Mouse (Mus musculus): ENCODE measurements at regions not wholly inside any gene's neighbourhood (a gene's known extent, or its start where the extent isn't known, plus 50 kb on each side); places are given as distances from the start of the nearest gene placed in this dataset.

DNA sequence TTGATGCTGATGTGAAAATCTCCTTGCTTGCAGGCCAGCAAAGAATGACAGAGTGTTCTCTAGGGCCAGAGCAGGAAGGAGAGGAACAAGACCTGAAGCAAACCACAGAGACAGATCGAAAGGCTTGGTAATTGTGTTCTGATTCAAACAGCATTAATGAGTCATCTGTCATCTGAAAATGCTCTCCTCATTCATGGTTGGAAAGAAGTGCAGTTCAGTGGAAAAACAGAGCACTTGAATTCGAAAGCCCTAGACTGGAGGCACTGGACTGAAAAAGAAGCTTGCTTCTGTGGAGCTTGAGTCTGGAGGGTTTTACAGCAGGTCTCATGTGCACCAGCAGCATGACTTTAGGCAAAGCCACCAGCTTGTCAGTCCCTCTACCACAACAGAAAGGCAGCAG lies 374.3 kb upstream of the B430305J03Rik start:
- in situ Hi-C loops (cut with MboI; ENCODE audit: low pct_unique_long_range_greater_than_20kb in 1 of 2, low sequenced_read_pairs in 2 of 2, unreplicated experiment in 1 of 2) = no loop called here

DNA sequence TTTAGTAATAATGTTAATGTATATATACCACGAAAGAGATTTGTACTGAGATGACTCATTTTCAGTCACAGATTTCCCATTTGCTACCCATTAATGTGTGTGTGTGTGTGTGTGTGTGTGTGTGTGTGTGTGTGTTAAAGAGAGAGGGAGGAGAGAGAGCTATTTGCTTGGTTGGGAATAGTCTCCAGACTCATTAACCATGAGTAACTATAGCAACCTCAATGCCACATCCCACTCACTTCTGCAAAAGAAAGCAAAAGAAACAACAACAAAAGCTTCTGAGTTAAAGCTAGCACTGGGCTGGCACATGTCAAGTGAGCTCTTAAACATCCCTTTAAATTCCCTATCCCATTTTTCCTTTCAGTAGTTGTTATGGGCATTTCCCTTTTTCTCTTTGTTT lies 372.8 kb upstream of the B430305J03Rik start:
- in situ Hi-C loops (cut with MboI; ENCODE audit: low pct_unique_long_range_greater_than_20kb in 1 of 2, low sequenced_read_pairs in 2 of 2, unreplicated experiment in 1 of 2) = no loop called here

DNA sequence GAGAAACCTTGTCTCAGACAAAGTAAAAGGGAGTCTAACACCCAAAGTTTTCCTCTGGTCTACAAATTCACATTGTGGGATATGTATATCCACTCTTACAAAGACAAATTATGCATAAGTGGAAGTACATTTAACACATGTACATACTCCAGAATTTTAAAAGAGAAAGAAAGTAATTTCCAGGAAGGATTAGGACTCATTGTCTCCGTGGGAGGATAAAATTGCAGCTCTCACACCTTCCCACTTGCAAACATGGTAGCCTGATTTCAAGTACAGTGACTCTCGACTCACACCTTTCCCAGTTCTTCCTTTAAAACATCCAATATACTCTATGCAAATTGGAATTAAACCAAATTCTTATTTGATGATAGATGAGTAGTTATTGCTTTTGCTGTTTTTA lies 351.0 kb upstream of the B430305J03Rik start:
- in situ Hi-C loops (cut with MboI; ENCODE audit: low pct_unique_long_range_greater_than_20kb in 1 of 2, low sequenced_read_pairs in 2 of 2, unreplicated experiment in 1 of 2) = no loop called here

DNA sequence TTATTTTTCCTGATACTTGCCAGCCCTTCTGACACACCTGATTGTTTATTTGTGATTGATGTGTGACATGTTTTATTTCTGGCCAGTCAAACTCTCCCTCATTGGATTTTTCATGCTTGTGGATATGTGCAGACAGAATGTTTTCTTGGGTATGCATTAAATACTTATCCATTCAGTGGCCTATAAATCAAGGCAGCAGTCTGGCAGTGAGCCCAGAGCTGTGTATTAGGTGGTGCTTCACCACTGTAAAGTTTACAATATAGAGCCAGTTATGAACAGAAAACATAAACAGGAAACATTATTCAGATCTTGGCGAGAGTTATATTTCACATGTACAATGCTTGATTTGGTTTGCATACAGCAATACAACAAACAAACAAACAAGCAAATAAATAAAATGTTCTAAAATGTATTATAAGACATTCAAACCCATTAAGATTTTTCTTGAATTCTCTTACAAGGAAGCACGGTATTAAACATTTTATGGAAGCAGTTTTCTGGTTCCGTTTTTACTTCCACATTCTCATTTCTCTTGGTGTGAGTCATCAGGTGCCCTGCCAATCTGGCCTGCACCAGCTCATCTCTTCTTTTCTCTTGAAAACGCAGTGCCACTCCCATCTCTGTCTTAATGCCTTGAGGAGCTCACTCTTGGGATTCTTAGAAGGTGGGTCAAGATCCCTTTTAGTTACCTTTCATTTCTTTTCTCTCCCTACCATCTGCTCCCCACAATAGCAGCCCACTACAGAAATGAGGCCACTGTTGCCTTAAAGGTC lies 322.4 kb upstream of the B430305J03Rik start:
- in situ Hi-C loops (cut with MboI; ENCODE audit: low pct_unique_long_range_greater_than_20kb in 1 of 2, low sequenced_read_pairs in 2 of 2, unreplicated experiment in 1 of 2) = no loop called here

DNA sequence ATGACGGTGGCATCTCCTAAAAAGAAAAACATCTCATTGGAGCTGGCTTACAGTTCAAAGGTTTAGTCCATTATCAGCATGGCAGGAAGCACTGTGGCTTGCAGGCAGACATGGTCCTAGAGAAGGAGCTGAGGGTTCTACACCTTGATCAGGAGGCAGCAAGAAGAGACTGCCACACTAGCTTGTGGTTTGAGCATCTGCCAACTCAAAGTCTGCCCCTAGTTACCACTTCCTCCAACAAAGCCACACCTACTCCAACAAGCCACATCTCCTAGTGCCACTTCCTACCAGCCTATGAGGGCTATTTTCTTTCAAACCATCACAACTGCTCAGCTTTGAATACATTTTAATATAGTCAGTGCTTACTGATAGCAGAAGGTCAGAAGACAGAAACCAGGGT lies 305.1 kb upstream of the B430305J03Rik start:
- in situ Hi-C loops (cut with MboI; ENCODE audit: low pct_unique_long_range_greater_than_20kb in 1 of 2, low sequenced_read_pairs in 2 of 2, unreplicated experiment in 1 of 2) = no loop called here

DNA sequence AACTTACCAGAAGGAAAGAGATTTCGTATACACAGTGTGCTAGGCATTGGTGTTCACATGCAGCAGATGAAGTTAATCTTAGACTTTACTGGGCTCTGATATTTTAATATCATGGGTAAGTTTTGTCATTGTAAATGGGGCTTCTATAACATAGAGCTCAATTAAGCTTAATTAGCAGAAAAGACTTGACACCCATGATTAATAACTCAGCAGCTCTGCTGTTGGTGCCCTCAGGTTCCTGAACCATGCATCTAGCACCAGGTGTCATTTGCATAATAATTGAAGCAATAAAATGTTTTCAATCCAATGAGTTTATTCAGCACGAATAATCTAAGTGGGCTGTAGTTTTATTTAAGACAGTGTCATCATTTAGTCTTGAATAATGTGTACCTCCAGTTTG lies 290.4 kb upstream of the B430305J03Rik start:
- in situ Hi-C loops (cut with MboI; ENCODE audit: low pct_unique_long_range_greater_than_20kb in 1 of 2, low sequenced_read_pairs in 2 of 2, unreplicated experiment in 1 of 2) = no loop called here

DNA sequence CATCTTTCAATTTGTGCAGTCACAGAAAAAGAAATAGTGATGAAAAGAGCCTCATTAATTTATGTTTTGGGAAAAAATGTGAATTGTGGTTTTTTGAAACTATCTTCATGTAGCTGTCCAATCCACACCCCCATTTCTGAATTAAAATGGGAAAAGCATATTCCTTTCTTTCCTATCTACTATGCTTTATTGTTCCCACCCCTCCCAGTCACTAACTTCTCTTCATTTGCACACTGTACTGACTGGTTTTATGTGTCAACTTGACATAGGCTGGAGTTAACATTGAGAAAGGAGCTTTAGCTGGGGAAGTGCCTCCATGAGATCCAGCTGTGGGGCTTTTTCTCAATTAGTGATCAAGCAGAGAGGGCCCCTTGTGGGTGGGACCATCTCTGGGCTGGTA lies 262.8 kb upstream of the B430305J03Rik start:
- in situ Hi-C loops (cut with MboI; ENCODE audit: low pct_unique_long_range_greater_than_20kb in 1 of 2, low sequenced_read_pairs in 2 of 2, unreplicated experiment in 1 of 2) = no loop called here

DNA sequence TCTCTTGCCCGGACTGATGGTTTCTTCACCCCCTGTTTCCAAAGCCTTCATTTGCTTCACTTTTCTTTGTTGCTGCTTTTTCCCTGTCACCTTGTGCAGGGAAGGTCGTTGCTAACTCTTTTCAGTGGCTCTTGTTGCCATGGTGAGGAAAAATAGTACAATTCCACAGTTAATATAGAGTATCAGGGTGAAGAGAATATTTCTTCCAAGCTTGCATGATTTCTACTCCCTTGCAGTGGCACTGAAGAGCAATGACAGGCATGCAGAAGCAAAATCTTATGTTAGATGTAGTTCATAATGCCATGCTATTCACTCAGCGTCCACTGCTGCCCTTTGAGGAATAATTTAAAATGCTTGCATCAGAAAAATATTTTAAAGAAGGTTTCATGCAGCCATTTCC lies 262.3 kb upstream of the B430305J03Rik start:
- in situ Hi-C loops (cut with MboI; ENCODE audit: low pct_unique_long_range_greater_than_20kb in 1 of 2, low sequenced_read_pairs in 2 of 2, unreplicated experiment in 1 of 2) = no loop called here

DNA sequence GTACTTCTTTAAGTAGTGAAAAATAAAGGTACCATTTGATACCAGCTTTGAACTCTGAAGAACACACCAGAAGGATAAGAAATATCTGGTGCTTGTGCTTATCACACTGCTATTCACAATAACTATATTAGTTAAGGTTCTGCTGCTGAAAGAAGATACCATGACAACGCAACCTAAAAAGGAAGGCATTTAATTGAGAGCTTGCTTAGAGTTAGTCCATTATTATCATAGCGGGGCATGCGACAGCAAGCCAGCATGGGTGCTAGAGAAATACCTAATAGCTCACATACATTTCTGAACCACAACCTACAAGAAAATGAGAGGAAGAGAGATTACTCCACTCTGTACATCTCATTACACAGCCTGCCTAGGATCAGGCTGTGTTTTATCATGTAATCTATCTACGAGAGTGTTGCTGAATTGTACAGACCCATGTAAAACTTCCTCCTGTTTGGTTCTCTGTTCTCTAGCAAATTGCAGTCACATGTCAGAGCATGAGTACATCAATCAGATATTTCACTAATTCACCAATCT lies 258.3 kb upstream of the B430305J03Rik start:
- in situ Hi-C loops (cut with MboI; ENCODE audit: low pct_unique_long_range_greater_than_20kb in 1 of 2, low sequenced_read_pairs in 2 of 2, unreplicated experiment in 1 of 2) = no loop called here

DNA sequence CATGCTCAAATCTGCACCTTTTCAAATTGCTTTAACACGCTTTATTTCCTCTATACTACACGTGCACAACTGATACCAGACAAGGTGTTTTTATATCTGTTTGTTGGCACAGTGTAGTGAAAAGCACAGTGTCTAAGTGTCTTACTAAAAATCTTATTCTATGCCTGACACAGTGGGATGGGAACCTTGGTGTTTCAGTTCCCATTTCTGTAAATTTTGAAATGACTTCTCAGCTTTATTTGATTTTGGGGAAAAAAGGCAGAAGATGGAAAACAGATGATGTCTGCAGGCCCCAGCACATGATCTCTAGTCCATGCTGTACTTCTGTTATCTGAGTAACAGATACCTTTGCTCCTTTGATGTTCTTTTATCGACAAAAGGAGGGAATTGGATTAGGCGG lies 239.7 kb upstream of the B430305J03Rik start:
- in situ Hi-C loops (cut with MboI; ENCODE audit: low pct_unique_long_range_greater_than_20kb in 1 of 2, low sequenced_read_pairs in 2 of 2, unreplicated experiment in 1 of 2) = no loop called here

DNA sequence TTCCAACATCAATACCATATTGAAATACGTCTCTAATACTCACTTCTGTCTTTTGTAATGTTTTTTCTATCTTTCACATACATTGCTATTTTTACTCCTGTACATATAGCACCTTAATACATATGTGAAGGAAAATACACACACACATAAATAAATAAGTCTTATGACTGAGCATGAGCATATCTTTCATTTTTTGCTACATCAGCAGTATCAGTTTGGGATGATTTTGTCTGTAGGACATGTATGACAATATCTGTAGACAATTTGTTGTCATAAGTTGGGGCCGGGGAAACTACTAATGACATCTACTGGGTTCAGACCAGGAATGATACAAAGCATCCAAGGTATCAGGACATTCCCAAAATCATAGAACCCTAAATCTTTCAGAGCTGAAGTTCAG lies 237.1 kb upstream of the B430305J03Rik start:
- in situ Hi-C loops (cut with MboI; ENCODE audit: low pct_unique_long_range_greater_than_20kb in 1 of 2, low sequenced_read_pairs in 2 of 2, unreplicated experiment in 1 of 2) = no loop called here

DNA sequence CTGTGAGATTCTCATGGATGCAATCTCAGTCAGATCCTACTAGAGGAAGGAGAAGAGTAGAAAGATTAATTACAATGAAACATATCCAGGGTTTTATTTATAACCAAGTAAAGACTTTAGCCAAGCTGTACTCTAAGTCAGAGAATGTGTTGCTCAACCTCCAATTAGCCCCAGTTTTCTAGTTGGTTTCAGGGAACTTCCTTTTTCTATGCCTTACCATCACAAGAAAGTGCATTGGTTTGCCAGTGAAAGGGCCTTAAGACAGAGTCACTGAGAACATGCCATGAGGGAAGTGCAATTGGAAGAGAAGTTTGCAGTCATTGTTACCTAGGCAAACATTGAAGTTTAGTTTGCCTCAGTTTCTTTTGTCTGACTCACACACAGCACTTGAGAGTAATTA lies 229.8 kb upstream of the B430305J03Rik start:
- in situ Hi-C loops (cut with MboI; ENCODE audit: low pct_unique_long_range_greater_than_20kb in 1 of 2, low sequenced_read_pairs in 2 of 2, unreplicated experiment in 1 of 2) = no loop called here

DNA sequence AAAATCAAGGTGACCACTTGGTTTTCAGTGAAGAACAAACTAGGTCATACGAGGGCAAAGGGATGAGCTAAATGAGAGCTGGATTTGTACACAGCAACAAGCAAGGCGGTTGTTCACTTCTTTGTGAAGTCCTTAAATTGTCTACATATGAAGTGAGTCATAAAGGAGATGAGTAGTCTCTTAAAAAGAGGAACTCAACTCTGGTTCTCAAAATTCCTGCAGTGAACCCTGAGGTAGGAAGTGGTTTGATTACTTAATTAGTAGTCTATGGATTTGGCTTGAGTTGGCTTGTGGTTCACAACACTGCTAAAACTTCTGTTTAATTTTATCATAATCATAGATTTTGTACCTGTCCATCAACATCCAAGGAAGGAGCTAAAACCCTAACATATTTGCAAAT lies 226.6 kb upstream of the B430305J03Rik start:
- in situ Hi-C loops (cut with MboI; ENCODE audit: low pct_unique_long_range_greater_than_20kb in 1 of 2, low sequenced_read_pairs in 2 of 2, unreplicated experiment in 1 of 2) = no loop called here

DNA sequence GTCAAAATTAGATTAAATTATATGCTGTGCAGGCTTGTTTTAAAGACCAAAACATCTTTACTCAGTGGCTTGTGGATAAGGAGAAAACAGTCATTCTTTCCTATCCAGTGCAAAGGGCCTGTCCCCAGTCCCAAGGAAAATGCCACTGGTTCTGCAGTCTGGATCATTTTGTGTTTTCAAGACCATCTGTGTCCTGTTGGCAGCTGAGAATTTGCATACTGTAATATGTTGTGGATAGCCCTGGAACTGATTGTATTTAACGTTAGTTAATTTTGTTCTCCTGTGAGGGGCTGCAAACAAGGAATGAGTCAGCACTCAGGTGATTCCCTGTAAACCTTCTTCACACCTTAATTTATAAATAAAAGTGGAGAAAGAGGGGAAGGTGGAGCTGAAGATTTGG lies 217.9 kb upstream of the B430305J03Rik start:
- in situ Hi-C loops (cut with MboI; ENCODE audit: low pct_unique_long_range_greater_than_20kb in 1 of 2, low sequenced_read_pairs in 2 of 2, unreplicated experiment in 1 of 2) = no loop called here

DNA sequence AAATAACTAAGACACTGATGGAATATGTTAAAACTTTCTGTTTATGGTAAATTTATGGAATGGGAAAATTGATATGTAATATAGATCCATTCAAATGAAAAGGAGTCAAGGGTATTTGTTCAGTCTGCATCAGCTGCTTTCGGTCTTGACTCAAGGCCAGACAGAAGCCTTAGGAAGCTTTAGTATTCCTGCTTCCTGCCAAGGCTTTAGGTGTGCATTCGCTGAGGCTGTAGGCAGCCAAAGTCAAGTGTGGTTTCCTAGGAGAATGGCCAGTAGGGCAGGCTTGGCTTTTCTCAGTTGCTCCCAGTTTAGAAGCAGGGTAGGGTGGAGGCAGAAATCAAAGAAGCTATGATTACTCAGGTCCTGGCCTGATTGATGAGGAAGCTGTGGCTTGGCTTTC lies 217.2 kb upstream of the B430305J03Rik start:
- in situ Hi-C loops (cut with MboI; ENCODE audit: low pct_unique_long_range_greater_than_20kb in 1 of 2, low sequenced_read_pairs in 2 of 2, unreplicated experiment in 1 of 2) = no loop called here

DNA sequence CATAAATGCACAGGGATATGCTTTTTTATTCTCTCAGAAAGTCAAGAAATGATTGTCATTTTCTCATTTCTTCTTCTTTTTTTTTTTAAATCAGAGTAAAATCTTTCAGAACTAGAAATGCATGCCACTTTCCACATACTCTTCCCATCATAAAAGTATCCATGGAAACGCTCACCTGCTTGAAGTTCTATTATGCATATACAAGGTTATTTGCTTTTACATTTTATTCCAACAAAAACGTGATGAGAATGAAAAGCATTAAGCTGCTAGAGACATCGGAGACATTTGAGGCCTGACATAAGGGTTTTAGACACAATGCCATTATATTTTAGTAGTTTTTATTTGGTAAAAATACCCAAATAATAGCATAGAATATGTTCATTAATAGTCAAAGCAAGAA lies 214.5 kb upstream of the B430305J03Rik start:
- in situ Hi-C loops (cut with MboI; ENCODE audit: low pct_unique_long_range_greater_than_20kb in 1 of 2, low sequenced_read_pairs in 2 of 2, unreplicated experiment in 1 of 2) = no loop called here

DNA sequence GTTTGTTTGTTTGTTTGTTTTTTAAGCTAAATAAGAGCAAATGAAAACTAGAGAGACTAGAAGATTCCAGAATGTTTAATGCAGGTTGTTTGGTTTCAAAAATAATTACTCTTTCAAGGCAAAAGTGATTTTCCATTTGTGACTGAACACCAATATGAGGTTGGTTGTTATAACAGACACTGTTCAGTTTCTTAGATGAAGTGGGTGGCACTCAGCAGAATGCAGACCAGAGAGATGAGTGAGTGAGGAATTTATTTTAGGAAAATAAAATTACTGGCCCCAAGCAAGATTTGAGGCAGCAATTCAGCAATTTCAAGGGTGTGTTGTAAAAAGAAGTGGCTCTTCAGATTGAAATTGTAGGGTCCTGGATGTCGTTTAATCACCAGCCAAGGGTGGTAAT lies 171.4 kb upstream of the B430305J03Rik start:
- in situ Hi-C loops (cut with MboI; ENCODE audit: low pct_unique_long_range_greater_than_20kb in 1 of 2, low sequenced_read_pairs in 2 of 2, unreplicated experiment in 1 of 2) = no loop called here

DNA sequence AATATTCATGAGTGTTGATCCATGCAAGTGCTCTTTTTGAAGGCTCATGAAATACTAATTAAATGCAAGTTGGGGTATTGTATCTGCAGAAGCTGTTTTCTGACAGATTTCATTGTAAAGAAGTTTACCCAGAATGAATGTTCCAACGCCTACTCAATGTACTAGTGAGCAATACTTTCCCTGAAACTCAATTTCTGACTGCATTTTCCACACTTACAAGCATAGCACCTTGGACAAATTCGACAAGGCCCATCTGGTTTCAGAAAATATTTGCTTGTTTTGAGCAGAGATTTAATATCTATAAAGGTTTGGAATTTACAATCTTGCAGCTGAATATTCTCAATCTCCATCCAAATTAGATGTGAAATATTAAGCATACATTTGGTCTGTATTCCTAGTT lies 170.0 kb upstream of the B430305J03Rik start:
- in situ Hi-C loops (cut with MboI; ENCODE audit: low pct_unique_long_range_greater_than_20kb in 1 of 2, low sequenced_read_pairs in 2 of 2, unreplicated experiment in 1 of 2) = no loop called here

DNA sequence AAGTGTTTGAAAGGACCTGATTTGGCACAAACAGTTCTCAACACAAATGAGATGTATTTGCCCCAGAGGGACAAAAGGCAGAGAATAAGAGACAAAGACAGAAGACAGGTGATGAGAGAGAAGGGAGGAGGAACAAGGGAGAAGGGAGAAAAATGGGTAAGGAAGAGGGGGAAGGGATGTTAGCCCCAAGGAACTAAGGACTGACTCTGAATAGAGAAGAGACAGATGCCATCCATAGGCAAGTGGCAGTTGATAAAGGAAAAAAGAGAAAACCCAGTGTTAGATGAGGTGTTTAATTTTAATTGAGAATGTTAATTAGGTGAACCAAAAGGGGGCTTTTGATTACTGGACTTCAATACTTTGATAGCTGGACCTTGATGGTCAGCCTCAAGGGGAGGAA lies 137.4 kb upstream of the B430305J03Rik start:
- in situ Hi-C loops (cut with MboI; ENCODE audit: low pct_unique_long_range_greater_than_20kb in 1 of 2, low sequenced_read_pairs in 2 of 2, unreplicated experiment in 1 of 2) = no loop called here

DNA sequence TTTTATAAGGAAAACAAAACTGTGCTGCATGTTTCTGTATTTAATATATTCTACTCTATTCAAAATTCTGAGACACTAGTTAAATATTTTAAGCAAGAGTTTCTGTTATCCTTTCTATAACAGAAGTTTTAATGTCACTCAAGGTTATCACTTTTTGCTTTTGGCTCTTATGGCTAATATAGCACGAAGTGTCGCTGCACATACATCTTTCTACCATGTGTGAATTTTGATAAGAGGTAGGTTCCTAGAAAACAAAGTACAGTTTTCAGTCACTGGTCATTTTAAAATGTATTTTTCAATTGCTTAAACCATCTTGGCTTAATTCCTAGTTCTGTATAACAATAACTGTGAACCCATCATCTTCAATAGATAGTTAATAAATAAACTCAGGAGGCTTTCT lies 129.1 kb upstream of the B430305J03Rik start:
- in situ Hi-C loops (cut with MboI; ENCODE audit: low pct_unique_long_range_greater_than_20kb in 1 of 2, low sequenced_read_pairs in 2 of 2, unreplicated experiment in 1 of 2) = no loop called here

Measured in mouse embryonic stem cell (cell line).